Mouse (Mus musculus) small intestine, adult 2 months (tissue): ENCODE data around the gene Gm9732. TPM values are rescaled to one million over a fixed set of nuclear protein-coding genes. Genes with fewer than 3 reads are reported as not detected.
"Not testable (repeated sequence)": the region's sequence is repeated elsewhere in the genome, so short reads cannot be mapped to it uniquely, and the experiment has no call there.

ENCODE experiments used
- H3K27ac ChIP-seq: fragments of 200-500 bp; 2 replicates; pipeline ENCODE4 v1.5.1; 2012; ENCODE audit warnings: low read depth, low read length, control low read depth, inconsistent platforms; ENCODE audit not compliant: insufficient read depth
- H3K27me3 ChIP-seq: fragments of 200-500 bp; 2 replicates; pipeline ENCODE4 v1.6.1; 2012; ENCODE audit warnings: mild to moderate bottlenecking, moderate library complexity, low read length, inconsistent platforms; ENCODE audit not compliant: control insufficient read depth, insufficient read depth
- H3K36me3 ChIP-seq: fragments of 200-500 bp; 2 replicates; pipeline ENCODE4 v1.6.1; 2012; ENCODE audit warnings: mild to moderate bottlenecking, low read length, control low read depth, inconsistent platforms; ENCODE audit not compliant: control insufficient read depth, insufficient read depth
- H3K4me1 ChIP-seq: fragments of 200-500 bp; 2 replicates; pipeline ENCODE4 v1.6.1; 2012; ENCODE audit warnings: low read length, inconsistent platforms, mixed read lengths; ENCODE audit not compliant: control insufficient read depth, insufficient read depth, insufficient read length
- H3K4me3 ChIP-seq: fragments of 200-500 bp; 2 replicates; pipeline ENCODE4 v1.5.1; 2012; ENCODE audit warnings: low read depth, mild to moderate bottlenecking, control low read depth, inconsistent platforms, low read length, moderate library complexity
- WGBS: fragments of 180-500 bp; shearing (Covaris S2); methylation state at CpG from one replicate; pipeline ENCODE4 v1.1.7; 2018; 5-methylcytosine and 5-hydroxymethylcytosine counted together
- polyA plus RNA-seq: library from polyadenylated mRNA; depleted of rRNA; stranded (reverse); fragments of >200 nt; gene quantifications from 2 replicates; pipeline ENCODE4 v1.2.3, GENCODE M21; 2012; rRNA removed

The Gm9732 gene
- not detected in 2 replicates for polyA plus RNA-seq

DNA sequence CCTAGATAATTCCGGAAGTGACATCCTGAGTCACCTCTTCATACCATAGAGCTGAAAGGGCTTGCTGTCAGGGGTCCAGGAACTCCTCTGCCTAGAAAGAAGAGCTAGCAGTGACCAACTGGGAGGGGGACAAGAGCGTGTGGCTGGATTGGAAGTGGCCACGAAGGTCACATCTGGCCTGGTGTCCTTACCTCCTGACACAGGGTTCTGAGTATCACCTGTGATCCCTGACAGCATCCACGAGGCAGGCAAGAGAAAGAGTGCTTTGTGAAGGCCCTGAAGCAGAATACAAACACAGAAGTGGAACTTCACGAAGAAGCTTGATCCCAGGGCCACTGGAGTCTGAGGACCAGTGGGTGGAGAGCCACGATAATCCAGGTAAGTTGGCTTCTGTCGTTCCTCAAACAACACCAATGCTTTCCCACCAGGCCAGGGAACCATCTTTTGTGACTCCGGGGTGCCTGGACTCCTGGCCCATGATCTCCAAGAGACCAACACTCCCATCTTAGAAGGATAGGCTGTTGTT is at the start of gene Gm9732:
Gene Gm9732, plus strand, starts transcription at position 51 of the 526 bp plus-strand sequence.
- H3K36me3 ChIP-seq, H3K4me1 ChIP-seq, H3K27ac ChIP-seq, H3K4me3 ChIP-seq, H3K27me3 ChIP-seq: not testable (repeated sequence)
- 74% methylated on average over 8 of the region's 8 CpGs for WGBS

GRCm38 (mm10) chr14:43235204-43235603 is 39.6 kb upstream of the Gm9732 start, which contains the start of gene Gm8122:
TSS of gene Gm8122 (minus strand) at chr14:43235304.
- not testable (repeated sequence) for H3K4me3 ChIP-seq, H3K36me3 ChIP-seq, H3K4me1 ChIP-seq, H3K27me3 ChIP-seq, H3K27ac ChIP-seq
- WGBS, result 89% methylated on average over 4 of the region's 4 CpGs

DNA sequence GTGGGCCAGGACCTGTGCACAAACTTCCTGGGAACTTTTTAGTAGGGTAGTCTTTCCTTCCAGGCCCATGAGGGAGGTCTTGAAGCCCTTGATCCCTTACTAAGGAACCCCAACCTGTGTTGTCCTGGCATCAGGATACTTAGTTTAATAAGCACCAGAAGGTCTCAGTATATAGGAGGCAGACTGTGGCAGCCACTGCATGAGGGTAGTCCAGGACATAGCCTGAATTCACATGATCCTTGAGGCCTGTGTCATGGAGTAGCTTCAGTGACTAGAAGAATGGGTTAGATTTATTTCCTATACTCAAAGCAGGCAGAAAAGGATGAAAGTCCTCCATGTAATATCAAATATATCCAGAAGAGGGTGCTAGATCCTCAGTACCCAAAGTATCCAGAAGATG is 37.1 kb upstream of the Gm9732 start:
- H3K27me3 ChIP-seq, H3K36me3 ChIP-seq, H3K4me3 ChIP-seq, H3K27ac ChIP-seq, H3K4me1 ChIP-seq: not testable (repeated sequence)

DNA sequence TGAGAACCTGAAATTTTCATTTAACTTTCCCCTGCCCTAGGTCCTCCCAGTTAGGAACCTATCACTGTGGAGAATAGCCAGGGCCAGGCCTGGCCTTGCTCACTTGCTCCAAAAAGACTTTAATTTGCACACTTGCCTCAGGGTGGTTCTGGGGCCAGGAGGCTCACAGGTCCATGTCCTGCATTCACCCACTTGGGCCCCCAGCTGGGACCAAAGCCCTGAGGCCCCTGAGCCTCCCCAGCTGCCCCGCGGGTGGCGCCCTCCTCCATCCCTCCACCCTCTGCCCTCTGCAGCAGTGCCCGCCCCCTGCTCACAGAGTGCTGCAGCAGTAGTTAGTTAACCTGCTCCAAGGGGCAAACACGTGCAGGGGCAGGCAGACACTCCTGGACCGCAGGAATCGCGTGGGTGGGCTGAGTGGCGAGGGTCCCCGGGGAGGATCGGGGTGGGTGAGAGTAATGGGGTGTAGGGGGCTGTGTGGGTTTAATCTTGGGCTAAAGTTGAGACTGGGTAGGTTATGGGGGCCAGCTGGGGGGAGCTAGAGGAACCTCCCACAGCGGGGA is 25.1 kb upstream of the Gm9732 start:
- not testable (repeated sequence) for H3K27me3 ChIP-seq, H3K4me1 ChIP-seq, H3K27ac ChIP-seq, H3K36me3 ChIP-seq, H3K4me3 ChIP-seq
- WGBS, result 39% methylated on average over 10 of the region's 12 CpGs

- H3K4me1 ChIP-seq, H3K27me3 ChIP-seq, H3K4me3 ChIP-seq, H3K27ac ChIP-seq, H3K36me3 ChIP-seq: not testable (repeated sequence)
- WGBS, result 33% methylated on average over 5 of the region's 6 CpGs
Observed at GRCm38 (mm10) chr14:43250549-43251253, 24.1 kb upstream of the Gm9732 start.

DNA sequence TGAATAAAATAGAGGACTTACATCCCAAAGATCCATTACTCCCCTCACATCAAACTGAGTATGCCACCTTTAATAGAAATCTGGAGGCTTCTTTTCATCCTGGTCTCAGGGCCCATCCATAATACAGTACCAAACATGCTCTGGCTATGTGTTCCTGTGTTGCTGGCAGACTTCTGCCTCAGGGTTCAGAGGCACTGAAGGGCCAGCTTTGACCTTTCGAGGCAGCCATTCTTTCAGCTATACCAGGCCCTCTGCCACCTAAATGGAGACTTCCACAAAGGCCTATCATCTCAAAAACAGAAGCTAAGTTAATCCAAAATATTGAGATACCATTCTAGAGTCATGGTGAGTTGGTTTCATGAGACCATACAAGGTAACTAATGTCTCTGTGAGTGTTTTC is 18.3 kb upstream of the Gm9732 start:
- 68% methylated on average over 1 of the region's 1 CpGs for WGBS
- H3K27ac ChIP-seq, H3K27me3 ChIP-seq, H3K4me1 ChIP-seq, H3K36me3 ChIP-seq, H3K4me3 ChIP-seq: not testable (repeated sequence)

DNA sequence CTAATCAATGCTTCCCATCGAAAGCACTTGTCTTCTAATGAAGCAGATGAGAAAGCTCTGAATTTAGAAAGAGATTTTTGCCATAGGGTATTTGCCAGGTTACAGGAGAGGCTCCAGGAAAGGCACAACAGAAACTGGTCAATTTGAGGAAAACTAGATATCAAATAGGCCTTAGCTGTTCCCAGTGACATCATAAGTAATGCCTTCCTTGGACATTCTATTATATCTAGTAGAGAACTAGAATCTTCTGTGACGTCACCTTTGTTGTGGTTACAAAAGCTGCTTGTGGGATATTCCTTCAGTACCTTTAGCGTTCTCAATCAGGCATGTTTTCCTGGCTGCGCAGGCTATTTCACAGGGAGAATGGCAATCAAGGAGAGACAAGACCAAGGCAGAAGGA is 16.5 kb upstream of the Gm9732 start, which contains the start of gene Gm8126:
Gene Gm8126, plus strand, starts transcription at position 301 of the 400 bp plus-strand sequence.
- H3K4me1 ChIP-seq, H3K36me3 ChIP-seq, H3K4me3 ChIP-seq, H3K27ac ChIP-seq, H3K27me3 ChIP-seq: not testable (repeated sequence)
- 94% methylated on average over 3 of the region's 4 CpGs for WGBS

DNA sequence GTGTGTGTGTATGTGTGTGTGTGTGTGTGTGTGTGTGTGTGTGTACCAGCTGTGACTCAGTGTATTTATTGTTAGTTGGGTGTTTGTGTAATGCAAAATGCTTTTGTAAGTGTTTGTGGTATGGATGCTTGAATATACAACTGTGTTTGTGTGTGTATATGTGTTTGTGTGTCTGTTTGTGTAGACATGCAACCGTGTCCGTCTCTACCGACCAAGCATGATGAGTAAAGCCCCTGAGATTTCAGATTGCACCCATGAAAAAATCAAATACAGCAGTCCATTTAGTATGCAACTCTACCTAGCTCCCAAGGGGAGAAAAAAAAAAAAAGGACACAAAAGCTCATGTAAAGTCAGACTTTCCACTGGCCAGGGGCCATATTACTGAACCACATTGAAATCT is 11.4 kb upstream of the Gm9732 start:
- WGBS, result 87% methylated on average over 3 of the region's 3 CpGs
- not testable (repeated sequence) for H3K4me1 ChIP-seq, H3K27ac ChIP-seq, H3K4me3 ChIP-seq, H3K36me3 ChIP-seq, H3K27me3 ChIP-seq

DNA sequence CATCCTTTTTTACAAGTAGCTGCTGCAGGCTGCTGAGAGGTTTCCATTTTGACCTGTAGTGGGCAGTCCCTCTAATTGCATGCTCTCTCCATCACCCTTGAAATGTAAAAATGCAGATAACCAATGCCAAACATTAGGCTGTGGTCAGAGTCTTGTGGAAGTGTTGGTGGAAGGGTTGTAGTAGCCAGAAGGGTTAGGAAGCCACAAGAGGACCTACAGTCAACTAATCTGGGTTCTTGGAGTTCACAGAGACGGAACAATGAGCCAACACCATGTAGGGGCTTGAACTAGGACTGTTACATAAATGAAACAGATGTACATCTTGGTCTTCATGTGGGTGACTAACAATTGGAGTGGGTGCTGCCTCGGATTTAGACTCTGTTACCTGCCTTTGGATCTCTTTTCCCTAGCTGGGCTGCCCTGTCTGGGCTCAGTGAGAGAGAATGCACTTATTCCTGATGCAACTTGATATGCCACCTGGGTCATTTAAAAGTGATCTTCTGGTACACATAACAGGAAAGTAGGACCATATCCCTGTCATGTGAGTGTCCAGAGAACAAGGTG is 6.2 kb upstream of the Gm9732 start:
- H3K36me3 ChIP-seq, H3K4me3 ChIP-seq, H3K27me3 ChIP-seq, H3K27ac ChIP-seq, H3K4me1 ChIP-seq: not testable (repeated sequence)
- 19% methylated on average over 2 of the region's 2 CpGs for WGBS

DNA sequence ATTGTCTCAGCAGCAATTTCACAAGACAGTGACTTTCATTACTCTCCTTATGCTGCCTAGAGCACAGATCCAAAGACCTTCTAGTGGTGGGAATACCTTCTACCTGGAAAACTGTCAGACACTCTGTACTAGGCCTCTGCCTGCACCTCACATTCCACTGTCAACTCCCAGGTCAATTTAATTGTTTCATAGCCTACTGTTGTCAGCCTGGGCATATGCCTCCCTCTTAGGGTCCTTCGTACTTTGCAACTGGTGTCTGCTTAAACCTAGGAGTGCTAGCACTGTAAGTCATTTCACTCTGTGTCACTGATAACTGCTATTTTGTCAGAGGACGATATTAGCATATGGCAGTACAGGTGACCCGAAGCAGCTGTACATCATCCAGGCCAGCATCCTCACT is 5.6 kb upstream of the Gm9732 start:
- WGBS, result 79% methylated on average over 3 of the region's 3 CpGs
- not testable (repeated sequence) for H3K27me3 ChIP-seq, H3K27ac ChIP-seq, H3K4me1 ChIP-seq, H3K36me3 ChIP-seq, H3K4me3 ChIP-seq

- not testable (repeated sequence) for H3K27ac ChIP-seq, H3K36me3 ChIP-seq, H3K27me3 ChIP-seq, H3K4me1 ChIP-seq, H3K4me3 ChIP-seq
- 75% methylated on average over 1 of the region's 1 CpGs for WGBS
Observed at GRCm38 (mm10) chr14:43273161-43273560, 1.7 kb upstream of the Gm9732 start.
